Mouse (Mus musculus): ENCODE data around the gene Nfkb1. TPM values are rescaled to one million over a fixed set of nuclear protein-coding genes. Genes with fewer than 3 reads are reported as not detected.
A peak's percentile ranks its signal among the peaks of the same experiment; 100 is the strongest.

The Nfkb1 gene
- polyA plus RNA-seq, 2 experiments: 26.9 to 55.4 TPM

DNA sequence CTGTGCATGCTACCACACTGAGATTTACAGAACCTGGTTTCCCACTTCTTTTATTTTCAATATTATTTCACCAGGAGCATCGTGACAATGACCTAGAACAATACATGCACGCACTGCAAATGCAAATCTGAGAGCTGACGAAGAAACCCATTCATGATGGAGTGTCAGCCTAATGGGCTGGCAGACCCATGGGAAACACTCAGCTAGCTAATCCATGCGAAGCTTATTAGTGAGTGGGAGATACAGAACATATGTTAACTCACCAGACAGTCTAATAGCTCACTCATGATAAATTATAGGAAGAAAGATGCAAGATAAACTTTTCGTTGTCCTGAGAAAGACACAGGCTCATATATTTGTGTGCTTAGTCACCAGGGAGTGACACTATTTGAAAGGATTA lies 19.2 kb downstream of the Nfkb1 start:
- no peaks in the 10 kb centered on the region for H3K9me3 ChIP-seq (ENCODE audit: control insufficient read depth, low read length)
- H3K9ac ChIP-seq (ENCODE audit: low read depth, low read length, severe bottlenecking): no peak overlapping the region
- ATAC-seq (ENCODE audit: low FRiP score, low read depth) (no peak), DNase-seq (ENCODE audit: low spot score) (no peak)
- peaks cover 1% of the 10 kb centered on the region for H3K36me3 ChIP-seq (ENCODE audit: control insufficient read depth, insufficient read depth, low read length)
- peaks cover 7% of the 10 kb centered on the region for H3K4me1 ChIP-seq (ENCODE audit: control insufficient read depth, insufficient read depth, low read length)
- 85% methylated on average over 5 of the region's 5 CpGs for WGBS
- no peak overlapping the region for H3K4me3 ChIP-seq (replicated peaks; ENCODE audit: low read length)
- H3K4me2 ChIP-seq (replicated peaks; ENCODE audit: low read depth, low read length, severe bottlenecking): no peak overlapping the region
- TF ChIP-seq POLR2A (IDR thresholded peaks at IDR 0.05; ENCODE audit: borderline replicate concordance, extremely low read depth, insufficient read depth, insufficient read length): no peak
- no peaks in the 10 kb centered on the region for H3K27me3 ChIP-seq (ENCODE audit: control insufficient read depth, insufficient read depth, low read length)
- no peak overlapping the region for H3K27ac ChIP-seq (replicated peaks; ENCODE audit: low read depth, low read length)

DNA sequence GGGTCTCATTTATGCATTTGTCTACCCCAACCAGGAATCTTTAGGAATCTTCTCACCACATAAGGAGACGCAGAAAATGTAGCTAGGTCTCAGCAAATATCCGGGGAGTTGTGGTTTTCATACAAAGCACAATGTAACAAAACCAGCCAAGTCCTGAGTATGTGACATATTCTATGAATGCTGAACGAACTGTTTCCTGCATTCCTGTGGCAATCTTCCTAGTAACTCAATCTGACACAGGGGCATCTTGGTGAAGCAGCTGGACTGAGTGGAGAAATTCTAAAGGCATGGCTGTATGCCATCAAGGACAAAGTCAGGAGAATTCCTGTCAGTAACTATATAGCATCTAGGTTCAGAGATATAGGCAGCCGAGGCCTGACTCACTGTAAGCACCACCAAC lies 20.5 kb downstream of the Nfkb1 start:
- Histone ChIP-seq H3K9ac (ENCODE audit: low read depth, low read length, severe bottlenecking) (no peak overlapping the region), H3K4me2 (replicated peaks; ENCODE audit: low read depth, low read length, severe bottlenecking) (no peak overlapping the region), H3K4me1 (ENCODE audit: control insufficient read depth, insufficient read depth, low read length) (peaks cover 7% of the 10 kb centered on the region), H3K4me3 (replicated peaks; ENCODE audit: low read length) (no peak overlapping the region), H3K9me3 (ENCODE audit: control insufficient read depth, low read length) (no peaks in the 10 kb centered on the region), H3K36me3 (ENCODE audit: control insufficient read depth, insufficient read depth, low read length) (peaks cover 11% of the 10 kb centered on the region), H3K27me3 (ENCODE audit: control insufficient read depth, insufficient read depth, low read length) (no peaks in the 10 kb centered on the region), H3K27ac (replicated peaks; ENCODE audit: low read depth, low read length) (no peak overlapping the region)
- WGBS: 68% methylated on average over 4 of the region's 4 CpGs
- TF ChIP-seq POLR2A (IDR thresholded peaks at IDR 0.05; ENCODE audit: borderline replicate concordance, extremely low read depth, insufficient read depth, insufficient read length): no peak
- DNase-seq (ENCODE audit: low spot score) (peak; percentile 63), ATAC-seq (ENCODE audit: low FRiP score, low read depth) (peak; percentile 55; the same call in 1 of the 2 replicates)

DNA sequence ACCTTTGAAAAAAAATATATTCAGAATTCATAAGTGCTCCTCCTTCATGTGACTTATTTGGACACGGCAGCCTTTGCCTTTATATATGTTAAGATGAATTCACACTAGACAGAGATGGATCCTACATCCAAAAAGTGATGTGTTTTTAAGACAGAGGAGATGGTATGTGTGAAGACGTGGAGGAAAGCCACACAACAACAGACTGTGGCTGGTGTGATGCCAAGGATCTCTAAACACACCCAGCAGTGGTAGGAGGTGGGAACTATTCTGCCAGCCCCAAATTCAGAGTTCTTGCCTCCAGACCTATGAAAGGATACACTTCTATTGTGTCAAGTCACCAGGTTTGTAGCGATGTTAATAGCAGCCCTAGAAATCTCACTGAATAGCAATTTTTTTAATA lies 24.3 kb downstream of the Nfkb1 start:
- no peak overlapping the region for H3K4me2 ChIP-seq (replicated peaks; ENCODE audit: low read depth, low read length, severe bottlenecking)
- ATAC-seq (ENCODE audit: low FRiP score, low read depth) (no peak), DNase-seq (ENCODE audit: low spot score) (no peak)
- H3K27me3 ChIP-seq (ENCODE audit: control insufficient read depth, insufficient read depth, low read length): no peaks in the 10 kb centered on the region
- no peaks in the 10 kb centered on the region for H3K9me3 ChIP-seq (ENCODE audit: control insufficient read depth, low read length)
- H3K27ac ChIP-seq (replicated peaks; ENCODE audit: low read depth, low read length): no peak overlapping the region
- H3K36me3 ChIP-seq (ENCODE audit: control insufficient read depth, insufficient read depth, low read length): peaks cover 33% of the 10 kb centered on the region
- no peak overlapping the region for H3K9ac ChIP-seq (ENCODE audit: low read depth, low read length, severe bottlenecking)
- H3K4me3 ChIP-seq (replicated peaks; ENCODE audit: low read length): no peak overlapping the region
- no peak for TF ChIP-seq POLR2A (IDR thresholded peaks at IDR 0.05; ENCODE audit: borderline replicate concordance, extremely low read depth, insufficient read depth, insufficient read length)
- WGBS: 81% methylated on average over 3 of the region's 3 CpGs
- no peaks in the 10 kb centered on the region for H3K4me1 ChIP-seq (ENCODE audit: control insufficient read depth, insufficient read depth, low read length)

DNA sequence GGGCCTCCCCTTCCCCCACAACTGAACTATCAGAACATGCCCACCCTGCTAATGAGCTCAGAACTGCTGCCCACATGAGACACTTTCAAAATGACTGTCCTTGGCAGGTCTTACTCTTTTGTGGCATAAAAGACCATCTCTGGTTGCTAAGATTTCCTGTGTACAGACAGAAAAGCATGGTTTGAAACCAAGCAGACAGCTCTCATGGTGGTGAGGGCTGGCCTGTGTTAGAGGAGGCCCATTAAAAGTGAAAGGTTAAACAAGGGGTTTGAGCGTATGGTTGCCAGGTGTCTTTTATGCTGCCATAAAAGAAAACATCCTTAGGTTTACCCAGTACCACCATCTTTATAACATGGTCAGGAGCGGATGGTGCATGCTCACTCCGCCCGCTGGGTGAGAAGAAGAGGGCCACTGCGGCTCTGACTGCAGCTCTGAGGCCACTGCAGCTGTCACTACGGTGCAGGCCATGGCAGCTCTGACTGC lies 25.5 kb downstream of the Nfkb1 start:
- TF ChIP-seq POLR2A (IDR thresholded peaks at IDR 0.05; ENCODE audit: borderline replicate concordance, extremely low read depth, insufficient read depth, insufficient read length): no peak
- no peak for ATAC-seq (ENCODE audit: low FRiP score, low read depth)
- H3K4me3 ChIP-seq (replicated peaks; ENCODE audit: low read length): no peak overlapping the region

DNA sequence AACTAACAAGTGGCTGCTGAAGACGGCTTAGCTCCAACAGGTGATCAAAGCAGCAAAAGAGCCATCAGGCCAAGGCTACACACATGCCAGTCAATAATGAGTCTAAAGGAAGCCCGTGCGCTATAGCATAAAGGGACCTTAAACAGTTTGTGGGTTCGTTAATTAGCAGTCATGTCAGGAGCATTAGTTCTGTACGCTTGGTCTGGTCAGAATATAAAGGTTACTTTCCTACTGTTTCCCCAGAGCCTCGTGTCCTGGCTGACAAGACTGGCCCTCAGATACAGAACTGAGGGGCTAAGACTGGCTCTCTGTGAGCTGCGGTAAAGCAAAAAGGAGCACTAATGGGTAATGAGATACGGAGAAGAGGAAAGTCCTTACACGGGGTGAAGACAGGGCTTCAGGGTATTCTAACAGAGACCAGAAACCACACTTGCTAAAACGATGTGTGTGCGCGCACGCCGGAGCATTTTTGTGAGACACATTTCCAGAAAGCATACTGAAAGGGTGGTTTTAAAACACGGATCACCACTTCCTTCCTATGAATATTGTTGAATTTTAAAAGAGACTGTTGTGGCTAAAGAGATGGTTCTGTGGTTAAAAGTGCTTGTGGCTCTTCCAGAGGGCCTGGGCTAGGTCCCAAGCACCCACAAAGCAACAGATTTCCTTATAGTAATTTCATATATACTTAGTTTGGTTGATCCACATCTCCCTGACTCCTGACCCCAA lies 29.0 kb downstream of the Nfkb1 start:
- H3K4me2 ChIP-seq (replicated peaks; ENCODE audit: low read depth, low read length, severe bottlenecking): no peak overlapping the region
- H3K9me3 ChIP-seq (ENCODE audit: control insufficient read depth, low read length): no peaks in the 10 kb centered on the region
- peaks cover 65% of the 10 kb centered on the region for H3K36me3 ChIP-seq (ENCODE audit: control insufficient read depth, insufficient read depth, low read length)
- H3K27me3 ChIP-seq (ENCODE audit: control insufficient read depth, insufficient read depth, low read length): no peaks in the 10 kb centered on the region
- WGBS: 65% methylated on average over 15 of the region's 15 CpGs
- TF ChIP-seq POLR2A (IDR thresholded peaks at IDR 0.05; ENCODE audit: borderline replicate concordance, extremely low read depth, insufficient read depth, insufficient read length): no peak
- no peak overlapping the region for H3K27ac ChIP-seq (replicated peaks; ENCODE audit: low read depth, low read length)
- DNase-seq (ENCODE audit: low spot score) (no peak), ATAC-seq (ENCODE audit: low FRiP score, low read depth) (no peak)
- H3K4me1 ChIP-seq (ENCODE audit: control insufficient read depth, insufficient read depth, low read length): no peaks in the 10 kb centered on the region
- H3K4me3 ChIP-seq (replicated peaks; ENCODE audit: low read length): no peak overlapping the region
- H3K9ac ChIP-seq (ENCODE audit: low read depth, low read length, severe bottlenecking): no peak overlapping the region

More for the DNA sequence above, 25.5 kb downstream of the Nfkb1 start:
- Histone ChIP-seq H3K4me1 (ENCODE audit: control insufficient read depth, insufficient read depth, low read length) (no peaks in the 10 kb centered on the region), H3K9me3 (ENCODE audit: control insufficient read depth, low read length) (no peaks in the 10 kb centered on the region), H3K36me3 (ENCODE audit: control insufficient read depth, insufficient read depth, low read length) (peaks cover 41% of the 10 kb centered on the region), H3K4me2 (replicated peaks; ENCODE audit: low read depth, low read length, severe bottlenecking) (no peak overlapping the region), H3K27me3 (ENCODE audit: control insufficient read depth, insufficient read depth, low read length) (no peaks in the 10 kb centered on the region), H3K27ac (replicated peaks; ENCODE audit: low read depth, low read length) (no peak overlapping the region), H3K9ac (ENCODE audit: low read depth, low read length, severe bottlenecking) (no peak overlapping the region)
- no peak for DNase-seq (ENCODE audit: low spot score)
- 26% methylated on average over 6 of the region's 6 CpGs for WGBS
